ENCODE assay signal across 35 mouse cellular contexts in genomic region chr15:94464881-94465280, GRCm38 (mm10). TPM values are rescaled to one million over a fixed set of nuclear protein-coding genes. Genes with fewer than 3 reads are reported as not detected.
DNase-seq lines count a peak whose midpoint lies in the region; ATAC-seq and TF ChIP-seq lines count a peak whose summit lies in the region.
"Had no signal": no experiment of that assay in that cellular context is flagged by ENCODE, and none has a peak within 500 bp of the region (broad histone marks: within the 10 kb centered on the region; RNA-seq: fewer than 3 reads in every experiment).

No protein-coding gene starts in this region.

- no peak overlapping the region for H3K27ac ChIP-seq in forebrain, embryonic 11.5 days (ENCODE audit: low read depth, low read length)
- no peak overlapping the region for H3K27ac ChIP-seq in forebrain, embryonic 16.5 days (ENCODE audit: low read length)
- 0 out of 2 replicates have a peak overlapping the region, but pooled peaks have one; percentile 7 for H3K27ac ChIP-seq in neural tube, embryonic 15.5 days (replicated peaks)
- H3K27ac ChIP-seq in midbrain, embryonic 12.5 days (replicated peaks) = no peak overlapping the region
- H3K27ac ChIP-seq in midbrain, postnatal 0 days (ENCODE audit: low read depth, low read length) = 0 out of 2 replicates have a peak overlapping the region, but pooled peaks have one; percentile 12
- H3K27ac ChIP-seq: embryonic facial prominence, embryonic 10.5 days; embryonic facial prominence, embryonic 15.5 days; heart, embryonic 10.5 days; heart, embryonic 15.5 days; hindbrain, embryonic 13.5 days; layer of hippocampus, adult 2 months; left cerebral cortex, adult 2 months; limb, embryonic 12.5 days; liver, embryonic 15.5 days; stomach, embryonic 15.5 days had no signal

- 0 out of 2 replicates have a peak overlapping the region, but pooled peaks have one; percentile 8 for H3K4me2 ChIP-seq in forebrain, embryonic 11.5 days (ENCODE audit: low read depth, low read length, severe bottlenecking)
- H3K4me2 ChIP-seq in forebrain, embryonic 16.5 days (ENCODE audit: low read length) = no peak overlapping the region
- no peak overlapping the region for H3K4me2 ChIP-seq in neural tube, embryonic 15.5 days
- peak overlapping the region; percentile 8; the same call in 1 of the 2 replicates for H3K4me2 ChIP-seq in midbrain, embryonic 12.5 days (replicated peaks)
- peak overlapping the region; percentile 15; the same call in 1 of the 2 replicates for H3K4me2 ChIP-seq in midbrain, postnatal 0 days (ENCODE audit: low read depth, low read length, poor library complexity, severe bottlenecking)
- H3K4me2 ChIP-seq: embryonic facial prominence, embryonic 15.5 days; heart, embryonic 15.5 days; hindbrain, embryonic 13.5 days; limb, embryonic 12.5 days; liver, embryonic 15.5 days; lung, embryonic 14.5 days; stomach, embryonic 15.5 days had no signal

- WGBS in forebrain, embryonic 11.5 days = 70% methylated on average over 14 of the region's 14 CpGs
- 60% methylated on average over 14 of the region's 14 CpGs for WGBS in forebrain, embryonic 16.5 days
- WGBS in neural tube, embryonic 15.5 days = 77% methylated on average over 14 of the region's 14 CpGs
- 41% methylated on average over 14 of the region's 14 CpGs for WGBS in midbrain, embryonic 12.5 days
- WGBS in midbrain, postnatal 0 days = 33% methylated on average over 14 of the region's 14 CpGs

- ATAC-seq in forebrain, embryonic 11.5 days (replicated peaks; ENCODE audit: low FRiP score) = no peak
- no peak for ATAC-seq in forebrain, embryonic 16.5 days
- no peak for ATAC-seq in neural tube, embryonic 15.5 days (ENCODE audit: low FRiP score)
- ATAC-seq in midbrain, embryonic 12.5 days (ENCODE audit: low FRiP score, low read depth) = no peak
- no peak; the same call in 1 of the 2 replicates for ATAC-seq in midbrain, postnatal 0 days (ENCODE audit: low FRiP score)
- ATAC-seq: inflammation-experienced regulatory T-cells, adult 6 months had no signal

- H3K4me3 ChIP-seq in forebrain, embryonic 11.5 days (ENCODE audit: low read depth, low read length) = no peak overlapping the region
- H3K4me3 ChIP-seq in forebrain, embryonic 16.5 days (replicated peaks; ENCODE audit: low read length) = no peak overlapping the region
- H3K4me3 ChIP-seq in neural tube, embryonic 15.5 days (replicated peaks) = no peak overlapping the region
- H3K4me3 ChIP-seq in midbrain, embryonic 12.5 days = no peak overlapping the region
- peak overlapping the region; percentile 9; the same call in 1 of the 2 replicates for H3K4me3 ChIP-seq in midbrain, postnatal 0 days (ENCODE audit: low read depth, low read length)
- H3K4me3 ChIP-seq: embryonic facial prominence, embryonic 10.5 days; embryonic facial prominence, embryonic 15.5 days; heart, embryonic 10.5 days; heart, embryonic 15.5 days; hindbrain, embryonic 13.5 days; layer of hippocampus, adult 2 months; left cerebral cortex, adult 2 months; limb, embryonic 12.5 days; liver, embryonic 15.5 days; stomach, embryonic 15.5 days had no signal

- no peaks in the 10 kb centered on the region for H3K9me3 ChIP-seq in forebrain, embryonic 11.5 days (ENCODE audit: control insufficient read depth, low read length)
- H3K9me3 ChIP-seq in forebrain, embryonic 16.5 days (ENCODE audit: control insufficient read depth, low read length) = no peaks in the 10 kb centered on the region
- no peaks in the 10 kb centered on the region for H3K9me3 ChIP-seq in neural tube, embryonic 15.5 days (replicated peaks)
- no peaks in the 10 kb centered on the region for H3K9me3 ChIP-seq in midbrain, embryonic 12.5 days
- H3K9me3 ChIP-seq in midbrain, postnatal 0 days (ENCODE audit: low read length) = no peaks in the 10 kb centered on the region
- H3K9me3 ChIP-seq: embryonic facial prominence, embryonic 10.5 days; embryonic facial prominence, embryonic 15.5 days; heart, embryonic 10.5 days; heart, embryonic 15.5 days; hindbrain, embryonic 13.5 days; limb, embryonic 12.5 days; liver, embryonic 15.5 days; stomach, embryonic 15.5 days had no signal

- H3K4me1 ChIP-seq in forebrain, embryonic 11.5 days (replicated peaks; ENCODE audit: control insufficient read depth, insufficient read depth, low read length) = no peaks in the 10 kb centered on the region; the same call in 1 of the 2 replicates
- no peaks in the 10 kb centered on the region for H3K4me1 ChIP-seq in forebrain, embryonic 16.5 days (replicated peaks; ENCODE audit: control insufficient read depth, insufficient read depth, low read length)
- peaks cover 6% of the 10 kb centered on the region; the same call in 1 of the 2 replicates for H3K4me1 ChIP-seq in neural tube, embryonic 15.5 days
- H3K4me1 ChIP-seq in midbrain, embryonic 12.5 days = peaks cover 2% of the 10 kb centered on the region; the same call in 1 of the 2 replicates
- no peaks in the 10 kb centered on the region for H3K4me1 ChIP-seq in midbrain, postnatal 0 days (ENCODE audit: insufficient read depth, low read length)
- H3K4me1 ChIP-seq: embryonic facial prominence, embryonic 15.5 days; heart, embryonic 10.5 days; heart, embryonic 15.5 days; hindbrain, embryonic 13.5 days; limb, embryonic 12.5 days; liver, embryonic 15.5 days; stomach, embryonic 15.5 days had no signal

- DNase-seq in forebrain, embryonic 11.5 days (ENCODE audit: low spot score) = no peak
- no peak for DNase-seq in neural tube, embryonic 10.5 days (ENCODE audit: extremely low spot score, low spot score)
- peak; percentile 20 for DNase-seq in midbrain, postnatal 0 days (ENCODE audit: low spot score)
- DNase-seq in layer of hippocampus, adult 11-12 months (ENCODE audit: low spot score) = no peak
- DNase-seq in c-Kit-positive CD71-positive TER-119-positive erythroid progenitor cells, embryonic 14.5 days (ENCODE audit: low spot score) = no peak
- DNase-seq: adrenal gland, adult 8-10 months; cerebellum, adult 2 months; cerebellum, postnatal 14 days; gastrocnemius, postnatal 14 days; heart, adult 11 months; kidney, adult 11 months; kidney, postnatal 14 days; lung, embryonic 14.5 days; right cerebral cortex, postnatal 25 days; thymus, adult 18-20 months; thymus, postnatal 25 days had no signal

- no peaks in the 10 kb centered on the region for H3K36me3 ChIP-seq in forebrain, embryonic 11.5 days (ENCODE audit: control insufficient read depth, insufficient read depth, low read length)
- no peaks in the 10 kb centered on the region for H3K36me3 ChIP-seq in forebrain, embryonic 16.5 days (ENCODE audit: control insufficient read depth, insufficient read depth)
- no peaks in the 10 kb centered on the region for H3K36me3 ChIP-seq in neural tube, embryonic 15.5 days
- no peaks in the 10 kb centered on the region for H3K36me3 ChIP-seq in midbrain, embryonic 12.5 days
- H3K36me3 ChIP-seq in midbrain, postnatal 0 days (ENCODE audit: insufficient read depth, low read length) = no peaks in the 10 kb centered on the region
- H3K36me3 ChIP-seq: embryonic facial prominence, embryonic 10.5 days; embryonic facial prominence, embryonic 15.5 days; G1E; heart, embryonic 10.5 days; heart, embryonic 15.5 days; hindbrain, embryonic 13.5 days; limb, embryonic 12.5 days; liver, embryonic 15.5 days; stomach, embryonic 15.5 days had no signal

- no peak overlapping the region for H3K9ac ChIP-seq in forebrain, embryonic 11.5 days (ENCODE audit: low read length)
- no peak overlapping the region for H3K9ac ChIP-seq in forebrain, embryonic 16.5 days (replicated peaks; ENCODE audit: low read depth, low read length)
- no peak overlapping the region for H3K9ac ChIP-seq in neural tube, embryonic 15.5 days (replicated peaks)
- no peak overlapping the region for H3K9ac ChIP-seq in midbrain, embryonic 12.5 days (replicated peaks)
- H3K9ac ChIP-seq in midbrain, postnatal 0 days (replicated peaks; ENCODE audit: low read length, poor library complexity, severe bottlenecking) = no peak overlapping the region
- H3K9ac ChIP-seq: embryonic facial prominence, embryonic 15.5 days; heart, embryonic 15.5 days; hindbrain, embryonic 13.5 days; limb, embryonic 12.5 days; liver, embryonic 15.5 days; lung, embryonic 14.5 days; stomach, embryonic 15.5 days had no signal

- no peak for TF ChIP-seq CTCF in midbrain, postnatal 0 days (IDR thresholded peaks at IDR 0.05)

- no peaks in the 10 kb centered on the region for H3K27me3 ChIP-seq in forebrain, embryonic 11.5 days (ENCODE audit: control insufficient read depth, insufficient read depth, low read length)
- no peaks in the 10 kb centered on the region for H3K27me3 ChIP-seq in forebrain, embryonic 16.5 days (replicated peaks; ENCODE audit: control insufficient read depth, insufficient read depth, low read length)
- no peaks in the 10 kb centered on the region for H3K27me3 ChIP-seq in neural tube, embryonic 15.5 days (replicated peaks)
- 0 out of 2 replicates have a peak, but pooled peaks cover 4% of the 10 kb centered on the region for H3K27me3 ChIP-seq in midbrain, embryonic 12.5 days
- no peaks in the 10 kb centered on the region for H3K27me3 ChIP-seq in midbrain, postnatal 0 days (ENCODE audit: insufficient read depth, low read length)
- H3K27me3 ChIP-seq: embryonic facial prominence, embryonic 15.5 days; heart, embryonic 15.5 days; hindbrain, embryonic 13.5 days; limb, embryonic 12.5 days; liver, embryonic 15.5 days; stomach, embryonic 15.5 days had no signal

RNA-seq across cellular contexts. Expression of gene Adamts20, which starts 0.3 kb away (rescaled TPM):
- 14.0 and 15.4 TPM in 2 replicates for polyA plus RNA-seq in forebrain, embryonic 11.5 days (2014; fragmentation: Nextera tagmentation; extraction: Ambion mirVana)
- 2.8 and 3.5 TPM in 2 replicates for polyA plus RNA-seq in forebrain, embryonic 16.5 days (2015; fragmentation: Nextera tagmentation; extraction: Ambion mirVana)
- 4.1 and 5.5 TPM in 2 replicates for polyA plus RNA-seq in neural tube, embryonic 15.5 days (2015; fragmentation: Nextera tagmentation; extraction: Ambion mirVana)
- 2.9 and 3.5 TPM in 2 replicates for polyA plus RNA-seq in midbrain, embryonic 12.5 days (2016; fragmentation: Nextera tagmentation; extraction: Ambion mirVana)
- total RNA-seq in midbrain, postnatal 0 days (2014; rRNA removed) = 5.8 and 6.7 TPM in 2 replicates
- polyA plus RNA-seq in midbrain, postnatal 0 days (2015; fragmentation: Nextera tagmentation; extraction: Ambion mirVana) = 1.8 and 3.0 TPM in 2 replicates
- total RNA-seq: liver, adult 2 months; megakaryocyte, adult 5-6 weeks; monocyte, adult 5-6 weeks; neutrophil, adult 5-6 weeks had no signal
- polyA plus RNA-seq: G1E; inflammation-experienced regulatory T-cells, adult 6 months; liver, adult 2 months had no signal

Comparison
In these comparisons a context has a peak if more than half of its experiments do, and no peak if none do; other contexts are left out.
1. H3K27ac ChIP-seq: peak in neural tube, embryonic 15.5 days (single experiment) and midbrain, postnatal 0 days (single experiment); none in forebrain, embryonic 11.5 days (single experiment), forebrain, embryonic 16.5 days (single experiment) and midbrain, embryonic 12.5 days (single experiment).
2. H3K4me2 ChIP-seq: peak in forebrain, embryonic 11.5 days (single experiment), midbrain, embryonic 12.5 days (single experiment) and midbrain, postnatal 0 days (single experiment); none in forebrain, embryonic 16.5 days (single experiment) and neural tube, embryonic 15.5 days (single experiment).